Mouse (Mus musculus) erythroblast, embryonic 14.5 days (primary cell): Measurements from ENCODE around the gene Six3.

Source experiments
- GATA1 ChIP-seq: IDR thresholded peaks from 2 replicates; pipeline ENCODE4 v1.6.1; 2012; ENCODE audit warnings: low read length, inconsistent platforms, mixed read lengths
- TAL1 ChIP-seq: IDR thresholded peaks from 3 replicates; pipeline ENCODE4 v1.6.1; 2012; ENCODE audit warnings: low read length, inconsistent platforms, mixed read lengths

- TF ChIP-seq GATA1 = no peak
- TF ChIP-seq TAL1 = no peak
These were observed 1.4 kb downstream of the Six3 start for GRCm38 (mm10) chr17:85614722-85615331.
